Mouse (Mus musculus): ENCODE measurements at regions not wholly inside any gene's neighbourhood (a gene's known extent, or its start where the extent isn't known, plus 50 kb on each side); places are given as distances from the start of the nearest gene placed in this dataset.
A peak's percentile ranks its signal among the peaks of the same experiment; 100 is the strongest.
"Not testable (repeated sequence)": the region's sequence is repeated elsewhere in the genome, so short reads cannot be mapped to it uniquely, and the experiment has no call there.

GRCm38 (mm10) chr3:151931656-151932055, 94.2 kb upstream of the Ptgfr start:
- DNase-seq (ENCODE audit: low read depth, low spot score): no peak

GRCm38 (mm10) chr3:151931096-151931495, 93.7 kb upstream of the Ptgfr start:
- no peak for DNase-seq (ENCODE audit: low read depth, low spot score)

- DNase-seq (ENCODE audit: low read depth, low spot score): peak; percentile 36
Measured at GRCm38 (mm10) chr3:151914010-151914513, 76.6 kb upstream of the Ptgfr start.

- DNase-seq (ENCODE audit: low read depth, low spot score): not testable (repeated sequence)
Measured at GRCm38 (mm10) chr3:151912292-151912691, 74.9 kb upstream of the Ptgfr start.

GRCm38 (mm10) chr3:151910851-151911250, 73.4 kb upstream of the Ptgfr start:
- DNase-seq (ENCODE audit: low read depth, low spot score): no peak

- DNase-seq (ENCODE audit: low read depth, low spot score): no peak
Measured at GRCm38 (mm10) chr3:151909344-151909743, 71.9 kb upstream of the Ptgfr start.

- no peak for DNase-seq (ENCODE audit: low read depth, low spot score)
Measured at GRCm38 (mm10) chr3:151908886-151909285, 71.5 kb upstream of the Ptgfr start.

GRCm38 (mm10) chr3:151905775-151906174, 68.3 kb upstream of the Ptgfr start:
- DNase-seq (ENCODE audit: low read depth, low spot score): no peak

GRCm38 (mm10) chr3:151903169-151903568, 65.7 kb upstream of the Ptgfr start:
- no peak for DNase-seq (ENCODE audit: low read depth, low spot score)

GRCm38 (mm10) chr3:151902216-151902827, 64.9 kb upstream of the Ptgfr start:
- DNase-seq (ENCODE audit: low read depth, low spot score): no peak

- no peak for DNase-seq (ENCODE audit: low read depth, low spot score)
Measured at GRCm38 (mm10) chr3:151899676-151900075, 62.2 kb upstream of the Ptgfr start.

- DNase-seq (ENCODE audit: low read depth, low spot score): no peak
Measured at GRCm38 (mm10) chr3:151899094-151899493, 61.7 kb upstream of the Ptgfr start.

- no peak for DNase-seq (ENCODE audit: low read depth, low spot score)
Measured at GRCm38 (mm10) chr3:151896320-151896719, 58.9 kb upstream of the Ptgfr start.

- DNase-seq (ENCODE audit: low read depth, low spot score): no peak
Measured at GRCm38 (mm10) chr3:151894712-151895111, 57.3 kb upstream of the Ptgfr start.

GRCm38 (mm10) chr3:151893421-151894235, 56.2 kb upstream of the Ptgfr start:
- no peak for DNase-seq (ENCODE audit: low read depth, low spot score)

- peak; percentile 93 for DNase-seq (ENCODE audit: low read depth, low spot score)
Measured at GRCm38 (mm10) chr3:151891760-151892253, 54.4 kb upstream of the Ptgfr start.

- DNase-seq (ENCODE audit: low read depth, low spot score): peak; percentile 41
Measured at GRCm38 (mm10) chr3:151891336-151891735, 53.9 kb upstream of the Ptgfr start.

- DNase-seq (ENCODE audit: low read depth, low spot score): no peak
Measured at GRCm38 (mm10) chr3:151889738-151890137, 52.3 kb upstream of the Ptgfr start.

Data from forelimb bud, embryonic 11.5 days (tissue).